Mouse (Mus musculus) thymus, adult 2 months (tissue): ENCODE results near the gene Zfhx3.

ENCODE experiments used
- CTCF ChIP-seq: fragments of 200-500 bp; IDR thresholded peaks from 2 replicates; pipeline ENCODE4 v1.5.1; 2012; ENCODE audit warnings: mild to moderate bottlenecking, control low read depth, low read length, moderate library complexity, borderline replicate concordance; ENCODE audit not compliant: control insufficient read depth, poor library complexity, insufficient read depth; ENCODE audit errors: extremely low read depth
- POLR2A ChIP-seq: fragments of 200-500 bp; IDR thresholded peaks from 2 replicates; pipeline ENCODE4 v1.6.1; 2012; ENCODE audit warnings: mild to moderate bottlenecking, low read length, control low read depth, moderate library complexity; ENCODE audit not compliant: control insufficient read depth, poor library complexity, insufficient read depth; ENCODE audit errors: extremely low read depth

DNA sequence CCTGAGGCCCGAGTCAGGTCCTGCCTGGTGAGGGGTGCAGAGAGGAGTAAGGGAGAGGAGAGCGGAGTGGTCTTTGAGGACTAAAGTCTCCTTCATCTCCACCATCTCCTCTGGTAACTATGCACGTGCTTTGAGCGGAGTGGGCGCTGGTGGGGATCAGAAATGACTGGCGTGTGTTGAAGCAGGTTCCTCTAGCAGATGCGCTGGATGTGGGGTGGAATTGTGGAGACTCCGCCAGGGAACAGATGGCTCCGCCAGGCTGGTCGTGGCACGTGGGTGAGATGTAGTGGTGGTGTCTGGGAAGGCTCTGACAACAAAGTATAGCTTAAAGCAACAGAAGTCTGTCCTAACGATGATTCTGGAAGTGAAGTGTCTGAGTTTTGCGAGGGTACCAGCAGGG, 798.0 kb downstream of the Zfhx3 start:
- TF ChIP-seq CTCF (no peak), POLR2A (no peak)
